Mouse (Mus musculus) cerebellum, adult 11-12 months (tissue): ENCODE data around the gene Cep128.
"Not testable (repeated sequence)": the region's sequence is repeated elsewhere in the genome, so short reads cannot be mapped to it uniquely, and the experiment has no call there.

ENCODE experiments used
- DNase-seq: peaks from one replicate; pipeline ENCODE4 v3.0.0; 2022

Gene Cep128

DNA sequence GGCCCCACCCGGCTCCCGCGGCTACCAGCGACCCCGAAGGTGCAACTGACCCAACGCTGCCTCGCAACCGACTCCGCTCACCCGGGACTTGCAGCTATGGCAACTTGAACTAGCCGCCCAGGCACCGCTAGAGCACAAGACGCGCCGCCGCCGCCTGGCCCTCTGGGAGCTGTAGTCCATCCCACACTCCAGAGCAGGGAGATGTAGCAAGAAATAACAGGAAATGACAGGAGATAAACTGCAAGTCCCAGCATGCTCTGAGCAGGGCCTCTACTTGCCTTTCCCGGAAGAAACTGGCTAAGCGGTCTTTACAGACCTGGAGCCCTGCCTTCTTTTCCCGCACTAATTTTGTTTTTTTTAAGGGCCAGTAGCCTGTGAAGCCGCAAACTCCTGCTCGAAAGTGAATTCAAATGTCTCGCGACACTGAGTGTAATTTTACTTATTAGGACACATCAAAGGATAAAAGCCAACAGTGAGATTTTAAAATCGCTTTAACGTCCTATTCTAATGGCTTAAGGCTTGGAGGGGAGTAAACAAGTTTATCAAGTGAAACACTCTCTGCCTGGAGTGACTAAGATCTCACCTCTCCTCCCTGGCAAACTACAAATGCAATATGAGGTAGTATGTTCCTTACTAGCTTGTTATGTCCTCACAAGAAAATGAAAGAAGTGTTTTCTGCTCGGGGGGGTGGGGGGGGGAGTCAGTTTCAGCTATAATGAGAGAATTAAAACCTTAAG lies at the start of gene Cep128, which contains the start of gene Tshr:
Cep128 (minus strand) TSS at position 129 of the 737 bp plus-strand sequence.
Tshr (plus strand) TSS at position 283 of the 737 bp plus-strand sequence.
- peak; percentile 91 for DNase-seq

DNA sequence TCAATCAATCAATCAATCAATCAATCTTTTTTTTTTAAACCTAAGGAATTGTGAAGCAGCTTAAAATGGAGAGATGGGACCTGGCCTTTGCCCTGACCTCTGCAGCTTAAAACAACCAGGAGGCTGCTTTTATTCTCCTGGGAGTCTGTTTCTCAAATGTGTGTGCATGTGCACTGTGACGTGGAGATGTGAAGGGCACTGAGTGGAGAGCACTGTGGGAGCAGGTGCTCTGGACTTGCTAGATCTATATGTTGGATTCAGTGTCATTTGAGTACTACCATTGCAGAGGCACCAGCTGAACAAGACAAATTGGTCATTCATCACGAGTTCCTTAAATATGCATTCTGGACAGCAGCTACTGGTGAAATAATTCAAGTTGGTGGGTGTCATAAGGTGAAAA lies 42.9 kb upstream of the Cep128 start:
- no peak for DNase-seq

GRCm38 (mm10) chr12:91426499-91426898 lies 42.3 kb upstream of the Cep128 start:
- DNase-seq = no peak

DNA sequence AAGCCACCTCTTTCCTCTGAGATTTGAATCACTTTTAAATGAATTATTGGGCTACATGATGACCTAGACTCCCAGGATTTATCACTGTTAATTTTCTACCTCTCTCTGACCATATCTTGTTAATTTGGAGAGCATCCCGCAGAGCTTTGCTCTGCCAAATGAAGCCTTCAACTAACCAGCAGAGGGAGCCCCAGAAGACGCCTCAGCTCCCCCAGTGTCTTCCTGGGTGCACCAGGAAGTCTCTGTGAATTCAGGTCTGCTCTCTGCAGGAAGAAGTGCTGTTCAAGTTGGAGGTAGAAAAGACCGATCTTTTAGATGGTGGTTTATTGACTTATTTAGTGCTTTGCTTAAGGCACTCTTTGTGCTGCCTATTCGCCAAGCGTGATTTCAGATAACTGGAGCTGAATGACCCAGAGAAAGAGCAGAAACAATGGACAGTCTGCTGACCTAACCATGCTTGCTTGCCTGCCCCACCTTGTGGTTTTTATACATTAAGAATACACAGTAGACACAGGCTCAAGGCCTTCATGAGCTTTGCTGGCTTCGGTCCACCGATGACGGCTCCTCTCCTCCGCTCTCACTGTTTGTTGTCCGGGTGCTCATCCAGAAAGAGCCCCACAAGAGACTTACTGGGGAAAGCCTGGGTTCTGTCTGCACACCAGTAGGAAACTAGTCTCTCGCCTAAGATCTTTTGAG lies 39.1 kb upstream of the Cep128 start:
- DNase-seq = no peak

GRCm38 (mm10) chr12:91421272-91421671 lies 37.1 kb upstream of the Cep128 start:
- DNase-seq = no peak

- DNase-seq = no peak
These were observed 34.6 kb upstream of the Cep128 start for GRCm38 (mm10) chr12:91418791-91419190.

DNA sequence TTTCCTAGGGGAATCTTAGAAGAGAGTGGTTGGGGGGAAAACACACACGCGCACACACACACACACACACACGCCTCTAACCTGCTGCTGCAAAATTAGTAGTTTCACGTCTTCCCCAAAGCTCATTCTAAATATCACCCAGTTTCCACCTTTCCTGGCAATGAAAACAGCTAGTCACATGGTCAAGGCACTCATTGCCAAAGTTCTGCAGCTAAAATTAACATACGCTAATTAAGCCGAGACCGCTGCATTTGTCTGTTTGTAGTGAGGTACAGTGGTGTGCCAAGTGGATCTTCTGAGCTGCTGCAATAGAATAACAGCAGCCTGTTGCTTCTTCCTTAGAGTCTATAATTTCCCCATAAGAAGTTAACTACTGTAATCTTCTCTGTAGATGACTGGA lies 32.6 kb upstream of the Cep128 start:
- no peak for DNase-seq

DNA sequence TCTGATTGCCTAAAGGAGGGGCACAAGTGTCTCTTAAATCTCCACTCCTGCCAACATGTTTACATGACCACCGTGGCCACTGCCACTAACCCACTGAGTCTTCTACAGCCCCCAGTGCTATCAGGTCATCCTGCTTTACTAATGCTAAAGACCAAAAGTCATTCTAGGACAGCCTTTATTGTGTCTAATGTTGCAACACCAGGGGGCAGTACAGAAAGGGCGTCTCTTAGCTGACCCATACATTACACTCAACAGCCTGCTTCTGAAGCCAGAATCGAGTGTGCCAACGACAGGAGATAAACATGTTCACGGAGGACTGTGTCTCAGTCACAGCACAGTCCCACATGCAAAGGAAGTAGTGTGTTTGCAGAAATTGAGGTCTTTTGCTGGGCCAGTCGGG lies 30.9 kb upstream of the Cep128 start:
- DNase-seq = no peak

GRCm38 (mm10) chr12:91412461-91413182 lies 28.4 kb upstream of the Cep128 start:
- DNase-seq = no peak

- DNase-seq = no peak
These were observed 26.1 kb upstream of the Cep128 start for GRCm38 (mm10) chr12:91410306-91410705.

- DNase-seq = no peak
These were observed 16.8 kb upstream of the Cep128 start for GRCm38 (mm10) chr12:91401049-91401352.

- peak; percentile 34 for DNase-seq
These were observed 16.2 kb upstream of the Cep128 start for GRCm38 (mm10) chr12:91400232-91401048.

DNA sequence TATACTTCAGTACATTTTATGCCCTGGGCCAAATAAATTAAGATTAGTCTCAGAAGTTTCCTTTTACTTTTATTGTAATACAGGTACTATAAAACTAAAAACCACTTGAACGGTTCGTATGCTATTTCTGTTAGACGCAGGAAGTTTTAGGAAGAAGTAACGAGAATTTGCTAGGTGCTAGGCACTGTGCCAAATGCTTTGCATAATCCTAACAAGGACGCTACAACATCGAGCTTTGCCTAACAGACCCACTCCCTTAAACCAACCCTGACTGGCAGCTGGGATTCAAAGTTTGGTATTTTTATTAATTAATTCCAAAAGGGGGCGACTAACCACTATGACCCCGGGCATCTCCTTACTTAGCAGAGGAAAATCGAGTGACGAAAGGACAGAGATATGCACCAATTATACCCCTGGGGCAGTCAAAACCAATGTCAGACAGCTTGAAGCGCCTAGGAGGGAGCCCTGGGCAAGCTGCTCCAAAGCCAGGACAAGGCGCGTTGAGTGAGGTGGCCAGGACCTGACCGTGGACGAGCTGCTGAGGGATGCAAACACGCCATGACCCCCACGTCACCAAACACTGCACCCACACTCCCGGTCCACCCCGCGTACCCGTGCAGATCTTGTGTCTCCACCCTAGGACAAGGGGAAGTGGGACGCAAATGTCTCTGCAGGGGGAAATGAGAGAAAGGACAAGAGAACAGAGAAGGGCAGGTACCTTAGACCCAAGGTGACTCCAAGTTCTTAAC lies 519 bp downstream of the Cep128 start:
- DNase-seq = peak; percentile 43

- no peak for DNase-seq
These were observed 15.0 kb downstream of the Cep128 start for GRCm38 (mm10) chr12:91369173-91369572.

DNA sequence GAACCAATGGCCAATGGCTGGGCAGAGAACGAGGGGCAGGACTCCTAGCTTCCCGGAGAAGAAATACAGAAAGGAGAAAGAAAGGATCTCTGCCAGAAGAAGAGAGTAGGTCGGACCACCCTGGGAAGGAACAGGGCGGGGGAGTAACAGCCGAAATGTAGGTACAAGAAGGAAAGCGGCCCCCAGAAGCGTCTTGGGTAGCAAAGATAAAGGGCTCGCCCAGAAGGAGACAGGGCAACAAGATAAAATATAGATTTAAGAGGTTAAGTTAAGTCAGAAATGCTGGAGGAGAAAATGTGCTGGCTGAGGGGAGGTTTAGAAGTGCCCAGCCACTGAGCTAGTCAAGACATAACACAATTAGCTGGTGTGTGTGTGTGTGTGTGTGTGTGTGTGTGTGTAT lies 30.4 kb downstream of the Cep128 start:
- DNase-seq = no peak

GRCm38 (mm10) chr12:91338656-91339055 lies 45.6 kb downstream of the Cep128 start:
- DNase-seq = not testable (repeated sequence)

- no peak for DNase-seq
These were observed 56.7 kb downstream of the Cep128 start for GRCm38 (mm10) chr12:91327527-91327926.

GRCm38 (mm10) chr12:91326104-91326503 lies 58.1 kb downstream of the Cep128 start:
- DNase-seq = peak; percentile 23

DNA sequence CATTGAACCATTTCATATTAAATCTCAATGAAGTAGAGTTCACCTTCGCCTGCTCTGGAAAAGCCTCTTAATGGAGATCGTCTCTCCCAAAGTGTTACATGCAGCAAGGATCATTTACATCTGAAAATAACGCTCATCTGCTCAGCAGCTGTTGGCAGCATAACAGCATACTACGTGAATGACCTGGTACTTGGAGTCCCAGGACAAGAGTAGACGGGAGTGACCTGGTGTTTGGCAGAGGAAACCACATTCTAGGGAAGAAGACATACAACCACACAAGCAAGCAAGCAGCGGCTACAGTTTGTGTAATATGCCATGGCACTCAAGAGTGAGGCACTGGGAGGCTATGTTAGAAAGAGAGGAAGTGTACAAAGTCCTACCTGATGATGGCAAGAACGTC lies 69.2 kb downstream of the Cep128 start:
- no peak for DNase-seq

DNA sequence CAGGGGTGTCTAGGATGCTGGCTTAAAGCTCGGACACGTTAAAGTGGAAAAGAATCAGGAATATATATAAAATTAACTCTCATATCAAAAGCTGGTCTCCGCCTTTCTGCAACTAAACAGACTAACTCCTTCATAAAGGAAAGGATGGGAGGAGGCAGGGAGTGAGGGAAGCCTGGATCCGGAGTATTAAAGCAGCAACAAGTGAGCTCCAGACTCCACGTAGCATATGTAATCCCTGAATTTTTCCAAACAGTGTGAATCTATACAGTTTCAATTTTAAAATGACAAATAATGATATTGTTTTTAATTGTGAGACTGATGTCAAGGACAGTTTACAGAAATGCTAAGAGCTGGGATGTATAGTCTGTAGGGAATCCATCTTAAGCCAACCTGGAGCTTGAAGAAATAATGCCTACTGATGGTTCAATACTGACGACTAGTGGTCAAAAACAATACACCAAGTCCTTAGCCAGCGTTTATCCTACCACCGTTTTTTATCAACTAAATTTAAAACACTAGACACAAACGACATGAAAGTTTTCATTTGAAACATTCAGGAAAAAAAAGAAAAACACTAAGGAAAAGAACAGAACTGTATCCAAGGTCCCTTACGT lies 70.1 kb downstream of the Cep128 start:
- no peak for DNase-seq

DNA sequence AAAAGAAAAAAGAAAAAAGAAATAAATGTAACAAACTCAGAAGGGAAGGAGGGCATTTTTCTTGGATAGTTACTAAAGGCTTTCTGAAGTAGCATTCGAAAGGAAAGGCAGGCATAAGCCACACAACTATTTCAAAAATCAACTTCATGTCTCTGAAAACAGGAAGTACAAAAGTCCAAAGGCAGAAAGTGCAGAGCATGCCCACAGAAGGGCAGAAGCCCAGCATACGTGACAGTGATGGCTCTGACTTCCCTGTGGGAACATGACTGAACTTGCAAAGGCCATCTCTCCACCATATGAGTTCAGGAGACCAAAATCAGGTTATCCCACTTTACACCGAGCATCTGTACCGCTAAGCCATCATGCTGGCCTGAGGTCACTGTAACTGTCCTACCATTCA lies 71.6 kb downstream of the Cep128 start:
- DNase-seq = no peak

DNA sequence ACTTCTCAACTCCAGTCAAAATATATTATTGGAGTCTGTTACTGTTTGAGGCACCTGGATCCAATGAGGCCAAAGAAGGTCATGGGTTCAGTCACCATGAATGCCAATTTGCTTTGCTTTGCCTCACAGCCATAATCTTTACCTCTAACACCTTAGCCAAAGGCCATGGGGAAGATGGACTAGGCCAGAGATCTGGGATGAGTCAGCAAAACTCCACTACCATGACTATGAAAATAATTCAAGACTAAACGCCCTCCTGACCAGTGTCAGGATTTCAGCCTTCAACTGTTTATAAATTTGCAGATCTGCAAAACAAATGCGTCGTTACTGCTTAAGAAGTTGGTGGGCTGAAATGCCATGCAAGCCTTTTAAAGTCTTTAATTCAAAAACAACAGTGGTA lies 76.5 kb downstream of the Cep128 start:
- DNase-seq = no peak
